Mouse (Mus musculus): ENCODE measurements around the gene Arl4a. TPM values are rescaled to one million over a fixed set of nuclear protein-coding genes. Genes with fewer than 3 reads are reported as not detected.
A peak's percentile ranks its signal among the peaks of the same experiment; 100 is the strongest.

The Arl4a gene
- polyA plus RNA-seq, 1 experiment, result 112 TPM

GRCm38 (mm10) chr12:39987177-39987576 is 50.6 kb downstream of the Arl4a start:
- WGBS, result 85% methylated on average over 4 of the region's 4 CpGs
- Histone ChIP-seq H3K4me1 (ENCODE audit: control insufficient read depth, insufficient read depth, low read length) (no peaks in the 10 kb centered on the region), H3K27ac (ENCODE audit: control insufficient read depth, insufficient read depth, low read depth, low read length, poor library complexity) (no peak overlapping the region), H3K4me3 (replicated peaks; ENCODE audit: control insufficient read depth, low read depth, low read length) (no peak overlapping the region)
- TF ChIP-seq POLR2A (IDR thresholded peaks at IDR 0.05; ENCODE audit: borderline replicate concordance, control insufficient read depth, low read depth, low read length) (no peak), CTCF (IDR thresholded peaks at IDR 0.05; ENCODE audit: control insufficient read depth, insufficient read depth, low read length) (no peak)

DNA sequence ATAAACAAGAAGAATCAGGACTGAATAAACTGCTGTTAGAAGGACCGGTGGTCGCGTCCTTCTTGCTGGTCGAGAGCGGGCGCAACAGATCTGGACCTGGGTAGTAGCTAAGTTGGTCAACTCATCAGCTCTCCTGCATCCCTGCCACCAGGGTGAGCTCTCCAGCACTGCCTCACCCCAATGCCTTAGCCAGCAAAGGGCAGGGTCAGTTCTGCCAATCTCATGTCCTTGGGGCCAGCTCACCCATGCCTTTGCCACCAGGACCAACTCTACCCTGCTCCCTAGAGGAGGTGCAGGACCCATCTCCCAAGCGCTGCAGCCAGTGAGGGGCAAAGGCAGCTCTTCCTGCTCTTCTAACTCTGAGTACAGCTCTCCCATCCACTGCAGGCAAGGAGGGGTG is 52.2 kb downstream of the Arl4a start:
- Histone ChIP-seq H3K4me3 (replicated peaks; ENCODE audit: control insufficient read depth, low read depth, low read length) (no peak overlapping the region), H3K4me1 (ENCODE audit: control insufficient read depth, insufficient read depth, low read length) (no peaks in the 10 kb centered on the region), H3K27ac (ENCODE audit: control insufficient read depth, insufficient read depth, low read depth, low read length, poor library complexity) (no peak overlapping the region)
- WGBS, result 95% methylated on average over 7 of the region's 7 CpGs
- TF ChIP-seq POLR2A (IDR thresholded peaks at IDR 0.05; ENCODE audit: borderline replicate concordance, control insufficient read depth, low read depth, low read length) (no peak), CTCF (IDR thresholded peaks at IDR 0.05; ENCODE audit: control insufficient read depth, insufficient read depth, low read length) (0 out of 2 replicates have a peak, but pooled peaks have one; percentile 13)

DNA sequence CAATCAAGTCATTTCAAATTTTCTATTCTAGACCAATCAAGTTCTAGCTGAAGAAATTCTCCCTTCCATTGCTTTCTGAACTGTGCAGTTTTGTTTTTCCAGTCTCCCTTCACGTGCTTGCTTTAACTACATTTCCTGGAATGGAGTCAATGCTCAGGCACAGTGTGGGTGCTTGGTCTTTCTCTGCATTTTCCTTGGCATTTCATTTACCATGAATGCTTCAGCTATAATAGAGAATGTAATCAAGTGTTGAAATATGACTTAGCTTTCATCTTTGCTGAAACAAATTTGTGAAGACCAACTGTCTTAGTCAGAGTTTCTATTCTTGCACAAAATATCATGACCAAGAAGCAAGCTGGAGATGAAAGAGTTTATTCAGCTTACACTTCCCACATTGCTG is 58.0 kb downstream of the Arl4a start:
- 79% methylated on average over 1 of the region's 1 CpGs for WGBS
- no peak overlapping the region for H3K27ac ChIP-seq (ENCODE audit: control insufficient read depth, insufficient read depth, low read depth, low read length, poor library complexity)
- H3K4me3 ChIP-seq (replicated peaks; ENCODE audit: control insufficient read depth, low read depth, low read length), result no peak overlapping the region
- TF ChIP-seq POLR2A (IDR thresholded peaks at IDR 0.05; ENCODE audit: borderline replicate concordance, control insufficient read depth, low read depth, low read length) (no peak), CTCF (IDR thresholded peaks at IDR 0.05; ENCODE audit: control insufficient read depth, insufficient read depth, low read length) (no peak)
- H3K4me1 ChIP-seq (ENCODE audit: control insufficient read depth, insufficient read depth, low read length), result no peaks in the 10 kb centered on the region

- 88% methylated on average over 5 of the region's 5 CpGs for WGBS
- no peak overlapping the region for H3K4me3 ChIP-seq (replicated peaks; ENCODE audit: control insufficient read depth, low read depth, low read length)
- no peaks in the 10 kb centered on the region for H3K4me1 ChIP-seq (ENCODE audit: control insufficient read depth, insufficient read depth, low read length)
- TF ChIP-seq CTCF (IDR thresholded peaks at IDR 0.05; ENCODE audit: control insufficient read depth, insufficient read depth, low read length), result no peak
- TF ChIP-seq POLR2A (IDR thresholded peaks at IDR 0.05; ENCODE audit: borderline replicate concordance, control insufficient read depth, low read depth, low read length), result no peak
- no peak overlapping the region for H3K27ac ChIP-seq (ENCODE audit: control insufficient read depth, insufficient read depth, low read depth, low read length, poor library complexity)
These were observed 58.8 kb downstream of the Arl4a start for GRCm38 (mm10) chr12:39979066-39979465.

DNA sequence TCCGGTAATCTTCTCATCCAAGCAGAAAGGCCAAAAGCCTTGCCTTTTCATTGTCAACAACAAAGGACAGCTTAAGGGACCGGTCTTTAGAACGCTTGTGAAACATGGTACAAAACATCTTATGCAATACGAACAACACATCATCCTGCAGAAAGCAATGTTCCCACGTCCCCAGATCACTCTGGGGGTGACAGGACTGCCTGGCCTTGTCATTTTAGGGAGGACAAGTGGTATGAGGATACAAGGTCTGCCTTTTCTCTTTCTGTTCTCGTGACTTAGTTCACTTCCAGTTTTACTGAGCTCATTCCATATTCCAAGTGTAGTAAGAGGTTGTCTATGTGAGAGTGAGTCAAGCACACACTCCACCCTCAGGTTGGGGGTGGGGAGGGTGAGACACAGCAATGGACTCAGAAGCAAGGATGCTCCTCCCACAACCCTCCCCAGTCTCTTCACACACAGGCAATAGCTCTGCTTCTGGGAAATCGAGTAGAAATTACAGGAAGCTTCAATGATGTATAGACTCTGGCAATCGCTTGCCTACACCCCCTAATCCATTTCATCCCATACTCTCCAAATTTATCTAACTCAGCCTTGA is 59.7 kb downstream of the Arl4a start:
- WGBS, result 75% methylated on average over 8 of the region's 8 CpGs
- TF ChIP-seq POLR2A (IDR thresholded peaks at IDR 0.05; ENCODE audit: borderline replicate concordance, control insufficient read depth, low read depth, low read length) (no peak), CTCF (IDR thresholded peaks at IDR 0.05; ENCODE audit: control insufficient read depth, insufficient read depth, low read length) (no peak)
- Histone ChIP-seq H3K4me3 (replicated peaks; ENCODE audit: control insufficient read depth, low read depth, low read length) (no peak overlapping the region), H3K4me1 (ENCODE audit: control insufficient read depth, insufficient read depth, low read length) (no peaks in the 10 kb centered on the region), H3K27ac (ENCODE audit: control insufficient read depth, insufficient read depth, low read depth, low read length, poor library complexity) (no peak overlapping the region)

GRCm38 (mm10) chr12:39976426-39976825 is 61.4 kb downstream of the Arl4a start:
- TF ChIP-seq CTCF (IDR thresholded peaks at IDR 0.05; ENCODE audit: control insufficient read depth, insufficient read depth, low read length) (no peak), POLR2A (IDR thresholded peaks at IDR 0.05; ENCODE audit: borderline replicate concordance, control insufficient read depth, low read depth, low read length) (no peak)
- H3K4me3 ChIP-seq (replicated peaks; ENCODE audit: control insufficient read depth, low read depth, low read length), result no peak overlapping the region
- 86% methylated on average over 2 of the region's 2 CpGs for WGBS
- H3K27ac ChIP-seq (ENCODE audit: control insufficient read depth, insufficient read depth, low read depth, low read length, poor library complexity), result no peak overlapping the region
- H3K4me1 ChIP-seq (ENCODE audit: control insufficient read depth, insufficient read depth, low read length), result no peaks in the 10 kb centered on the region

- Histone ChIP-seq H3K4me1 (ENCODE audit: control insufficient read depth, insufficient read depth, low read length) (no peaks in the 10 kb centered on the region), H3K27ac (ENCODE audit: control insufficient read depth, insufficient read depth, low read depth, low read length, poor library complexity) (no peak overlapping the region), H3K4me3 (replicated peaks; ENCODE audit: control insufficient read depth, low read depth, low read length) (no peak overlapping the region)
- TF ChIP-seq POLR2A (IDR thresholded peaks at IDR 0.05; ENCODE audit: borderline replicate concordance, control insufficient read depth, low read depth, low read length) (no peak), CTCF (IDR thresholded peaks at IDR 0.05; ENCODE audit: control insufficient read depth, insufficient read depth, low read length) (no peak)
- 69% methylated on average over 9 of the region's 9 CpGs for WGBS
These were observed 61.9 kb downstream of the Arl4a start for GRCm38 (mm10) chr12:39975829-39976340.

DNA sequence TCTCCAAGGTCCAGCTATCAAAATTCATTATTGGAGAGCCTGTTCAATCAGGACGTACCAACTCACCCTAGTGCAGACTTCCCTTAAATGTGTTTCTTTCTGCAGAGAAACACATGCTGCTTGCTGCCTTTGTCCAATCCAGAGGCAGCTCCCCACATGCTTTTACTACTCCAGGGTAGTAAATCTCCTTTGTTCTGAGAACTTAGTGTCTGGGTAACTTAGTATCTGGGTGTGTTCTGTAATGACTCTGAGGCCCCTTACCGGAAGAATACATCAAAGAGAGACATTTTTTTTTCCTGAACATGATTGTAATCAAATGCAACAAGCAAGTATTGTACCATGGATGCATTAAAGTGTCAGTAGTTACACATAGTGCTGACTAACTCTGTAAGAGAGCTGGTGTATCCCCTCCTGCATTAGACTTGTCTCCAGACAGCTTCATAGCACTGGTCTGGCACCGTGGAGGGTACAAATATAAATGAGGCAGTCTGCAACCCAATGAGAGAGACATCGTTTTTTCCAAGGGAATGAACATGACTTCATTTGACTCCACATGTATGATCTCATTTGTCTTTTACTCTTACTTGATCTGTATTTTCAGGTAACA is 62.7 kb downstream of the Arl4a start:
- no peak overlapping the region for H3K4me3 ChIP-seq (replicated peaks; ENCODE audit: control insufficient read depth, low read depth, low read length)
- WGBS, result 61% methylated on average over 4 of the region's 4 CpGs

More for the DNA sequence above, 62.7 kb downstream of the Arl4a start:
- Histone ChIP-seq H3K4me1 (ENCODE audit: control insufficient read depth, insufficient read depth, low read length) (no peaks in the 10 kb centered on the region), H3K27ac (ENCODE audit: control insufficient read depth, insufficient read depth, low read depth, low read length, poor library complexity) (no peak overlapping the region)
- no peak for TF ChIP-seq POLR2A (IDR thresholded peaks at IDR 0.05; ENCODE audit: borderline replicate concordance, control insufficient read depth, low read depth, low read length)
- TF ChIP-seq CTCF (IDR thresholded peaks at IDR 0.05; ENCODE audit: control insufficient read depth, insufficient read depth, low read length), result no peak

Measured in bone marrow, adult 2 months (tissue).